Mouse (Mus musculus) limb, embryonic 13.5 days (tissue): ENCODE measurements around the gene Noto. TPM values are rescaled to one million over a fixed set of nuclear protein-coding genes. Genes with fewer than 3 reads are reported as not detected.
"Not testable (repeated sequence)": the region's sequence is repeated elsewhere in the genome, so short reads cannot be mapped to it uniquely, and the experiment has no call there.

ENCODE experiments used
- ATAC-seq: fragments of 200-750 bp; cut with Nextera tagmentation; 2 replicates; pipeline ENCODE4 v1.8.0; 2017; ENCODE audit warnings: low read depth, moderate number of reproducible peaks, moderate TSS enrichment; ENCODE audit not compliant: low FRiP score
- H3K27ac ChIP-seq: fragments of 300-500 bp; sonication (generic); 2 replicates; pipeline ENCODE4 v1.5.1; 2015; ENCODE audit warnings: inconsistent platforms, mild to moderate bottlenecking, moderate library complexity
- H3K27me3 ChIP-seq: fragments of 300-500 bp; sonication (generic); 2 replicates; pipeline ENCODE4 v1.6.1; 2015; ENCODE audit warnings: mild to moderate bottlenecking, inconsistent platforms
- H3K36me3 ChIP-seq: fragments of 300-500 bp; sonication (generic); 2 replicates; pipeline ENCODE4 v1.6.1; 2015; ENCODE audit warnings: inconsistent platforms, mild to moderate bottlenecking, moderate library complexity
- H3K4me1 ChIP-seq: fragments of 300-500 bp; sonication (generic); 2 replicates; pipeline ENCODE4 v1.6.1; 2015; ENCODE audit warnings: inconsistent platforms
- H3K4me2 ChIP-seq: fragments of 300-500 bp; sonication (generic); replicated peaks from 2 replicates; pipeline ENCODE4 v1.6.1; 2015; ENCODE audit warnings: inconsistent platforms, mild to moderate bottlenecking, moderate library complexity
- H3K4me3 ChIP-seq: fragments of 300-500 bp; sonication (generic); 2 replicates; pipeline ENCODE4 v1.5.1; 2015; ENCODE audit warnings: moderate library complexity, mild to moderate bottlenecking, inconsistent platforms
- H3K9ac ChIP-seq: fragments of 300-500 bp; sonication (generic); 2 replicates; pipeline ENCODE4 v1.6.1; 2015; ENCODE audit warnings: mild to moderate bottlenecking, inconsistent platforms
- H3K9me3 ChIP-seq: fragments of 300-500 bp; sonication (generic); 2 replicates; pipeline ENCODE4 v1.6.1; 2016; ENCODE audit warnings: inconsistent platforms
- WGBS: fragments of 180-500 bp; shearing (Covaris S2); methylation state at CpG from one replicate; pipeline ENCODE4 v1.1.7; 2015; 5-methylcytosine and 5-hydroxymethylcytosine counted together
- polyA plus RNA-seq: library from polyadenylated mRNA; unstranded; fragments of >200 nt; fragmentation: Nextera tagmentation; extraction: Ambion mirVana; gene quantifications from 2 replicates; pipeline ENCODE4 v1.2.1, GENCODE M21; 2015

Gene Noto
- polyA plus RNA-seq, 1 experiment from 2014 or later = not detected

- H3K9me3 ChIP-seq = no peaks in the 10 kb centered on the region
- WGBS = 87% methylated on average over 5 of the region's 5 CpGs
- no peak for ATAC-seq
Measured at GRCm38 (mm10) chr6:85433865-85434264, 10.2 kb downstream of the Noto start.

GRCm38 (mm10) chr6:85436204-85436603, 12.5 kb downstream of the Noto start:
- Histone ChIP-seq H3K9me3 (no peaks in the 10 kb centered on the region), H3K36me3 (peaks cover 34% of the 10 kb centered on the region), H3K4me1 (peaks cover 6% of the 10 kb centered on the region), H3K9ac (no peak overlapping the region), H3K27ac (no peak overlapping the region), H3K4me2 (no peak overlapping the region), H3K27me3 (no peaks in the 10 kb centered on the region), H3K4me3 (no peak overlapping the region)
- WGBS = 85% methylated on average over 1 of the region's 1 CpGs
- no peak for ATAC-seq

More at GRCm38 (mm10) chr6:85433865-85434264, 10.2 kb downstream of the Noto start:
- Histone ChIP-seq H3K4me1 (peaks cover 6% of the 10 kb centered on the region), H3K27ac (no peak overlapping the region), H3K4me3 (no peak overlapping the region), H3K27me3 (no peaks in the 10 kb centered on the region), H3K4me2 (no peak overlapping the region), H3K36me3 (peaks cover 10% of the 10 kb centered on the region), H3K9ac (no peak overlapping the region)

DNA sequence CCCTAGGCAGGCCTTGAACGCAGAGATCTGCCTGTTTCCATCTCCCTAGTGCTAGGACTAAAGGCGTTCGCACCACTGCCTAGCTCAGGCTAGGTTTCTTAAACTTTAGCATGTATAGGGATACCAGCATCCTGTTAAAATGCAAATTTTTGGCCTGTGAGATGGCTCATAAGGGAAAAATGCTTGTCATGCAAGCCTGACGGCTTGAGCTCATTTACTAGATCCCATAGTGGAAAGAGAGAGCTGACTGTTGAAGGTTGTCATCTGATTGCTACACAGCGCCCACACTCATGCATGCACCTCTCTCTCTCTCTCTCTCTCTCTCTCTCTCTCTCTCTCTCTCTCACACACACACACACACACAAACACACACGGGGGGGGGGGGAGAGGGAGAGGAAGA, 12.9 kb downstream of the Noto start:
- H3K4me2 ChIP-seq = no peak overlapping the region
- 89% methylated on average over 5 of the region's 6 CpGs for WGBS
- no peak overlapping the region for H3K27ac ChIP-seq
- no peak overlapping the region for H3K4me3 ChIP-seq
- H3K36me3 ChIP-seq = peaks cover 38% of the 10 kb centered on the region
- no peaks in the 10 kb centered on the region for H3K9me3 ChIP-seq
- no peaks in the 10 kb centered on the region for H3K27me3 ChIP-seq
- no peak overlapping the region for H3K9ac ChIP-seq
- ATAC-seq = no peak
- H3K4me1 ChIP-seq = peaks cover 6% of the 10 kb centered on the region

GRCm38 (mm10) chr6:85441142-85441541, 17.5 kb downstream of the Noto start:
- Histone ChIP-seq H3K36me3 (peaks cover 73% of the 10 kb centered on the region), H3K4me2 (no peak overlapping the region), H3K27me3 (no peaks in the 10 kb centered on the region), H3K9ac (no peak overlapping the region), H3K4me1 (no peaks in the 10 kb centered on the region), H3K27ac (no peak overlapping the region), H3K9me3 (no peaks in the 10 kb centered on the region), H3K4me3 (no peak overlapping the region)
- 75% methylated on average over 4 of the region's 4 CpGs for whole genome bisulfite sequencing
- no peak for ATAC-seq

DNA sequence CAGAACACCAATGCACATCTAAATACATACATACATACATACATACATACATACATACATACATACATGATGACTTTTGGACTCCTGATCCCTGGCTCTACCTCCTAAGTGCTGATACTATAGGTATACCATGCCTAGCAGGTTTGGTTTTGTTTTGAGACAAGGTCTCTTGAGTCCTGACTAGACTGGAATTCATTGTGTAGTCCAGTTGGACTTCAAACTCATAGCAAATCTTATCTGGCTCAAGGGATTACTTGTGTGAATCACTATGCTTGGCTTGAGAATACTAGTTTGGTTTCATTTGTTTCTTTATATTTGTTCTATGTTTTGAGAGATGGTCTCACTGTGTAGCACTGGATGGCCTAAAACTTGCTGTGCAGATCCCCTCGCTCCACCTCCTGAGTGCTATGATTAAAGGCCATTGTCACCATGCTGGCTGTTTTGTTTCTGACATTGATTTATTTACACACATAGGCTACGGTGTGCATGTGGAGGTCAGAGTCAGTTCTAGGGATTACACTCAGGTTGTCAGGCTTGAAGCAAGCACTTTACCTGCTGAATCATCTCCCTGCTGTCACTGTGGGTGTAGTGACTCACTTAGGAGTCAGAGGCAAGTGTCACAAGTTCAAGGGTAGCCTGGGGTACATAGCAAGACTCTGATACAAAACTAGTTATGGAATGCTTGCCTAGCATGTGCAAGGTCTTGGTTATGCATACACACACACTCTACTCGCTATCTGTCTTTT, 20.0 kb downstream of the Noto start:
- no peaks in the 10 kb centered on the region for H3K27me3 ChIP-seq
- 86% methylated on average over 3 of the region's 3 CpGs for WGBS
- H3K4me3 ChIP-seq = no peak overlapping the region
- no peak overlapping the region for H3K27ac ChIP-seq
- no peak overlapping the region for H3K4me2 ChIP-seq
- H3K36me3 ChIP-seq = peaks cover 76% of the 10 kb centered on the region
- no peak for ATAC-seq
- no peaks in the 10 kb centered on the region for H3K4me1 ChIP-seq
- no peak overlapping the region for H3K9ac ChIP-seq
- H3K9me3 ChIP-seq = no peaks in the 10 kb centered on the region

- Histone ChIP-seq H3K36me3 (peaks cover 68% of the 10 kb centered on the region), H3K4me3 (no peak overlapping the region), H3K9me3 (no peaks in the 10 kb centered on the region), H3K4me1 (no peaks in the 10 kb centered on the region), H3K27ac (no peak overlapping the region), H3K4me2 (no peak overlapping the region), H3K27me3 (no peaks in the 10 kb centered on the region), H3K9ac (no peak overlapping the region)
- 90% methylated on average over 8 of the region's 8 CpGs for WGBS
- no peak for ATAC-seq
Measured at GRCm38 (mm10) chr6:85444266-85444965, 20.7 kb downstream of the Noto start.

- H3K27ac ChIP-seq = no peak overlapping the region
- H3K4me2 ChIP-seq = no peak overlapping the region
- H3K9ac ChIP-seq = no peak overlapping the region
- no peak overlapping the region for H3K4me3 ChIP-seq
- no peaks in the 10 kb centered on the region for H3K9me3 ChIP-seq
- WGBS = 64% methylated on average over 5 of the region's 5 CpGs
- H3K4me1 ChIP-seq = no peaks in the 10 kb centered on the region
- H3K27me3 ChIP-seq = no peaks in the 10 kb centered on the region
- peaks cover 59% of the 10 kb centered on the region for H3K36me3 ChIP-seq
- no peak for ATAC-seq
Measured at GRCm38 (mm10) chr6:85445286-85445685, 21.6 kb downstream of the Noto start.

DNA sequence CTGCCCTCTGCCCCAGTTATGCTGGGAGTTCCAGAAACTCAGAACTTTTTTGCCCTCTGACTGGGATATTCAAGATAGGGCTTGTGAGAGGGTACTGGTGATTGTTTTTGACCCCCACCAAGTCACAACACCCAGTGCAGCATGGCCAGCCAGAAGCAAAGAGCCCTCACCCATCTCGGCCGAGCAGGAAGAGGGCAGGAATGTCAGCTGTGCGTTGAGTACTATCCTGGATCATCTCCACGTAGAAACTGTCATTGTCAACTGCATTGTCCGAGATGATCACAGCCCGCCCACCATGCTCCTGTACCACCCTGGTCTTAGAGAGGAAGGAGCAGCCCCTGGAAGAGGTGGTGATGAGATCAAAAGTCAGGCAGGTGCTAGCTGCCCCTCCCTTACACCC, 23.7 kb downstream of the Noto start:
- Histone ChIP-seq H3K27ac (no peak overlapping the region), H3K9ac (no peak overlapping the region), H3K4me2 (no peak overlapping the region), H3K4me3 (no peak overlapping the region), H3K9me3 (no peaks in the 10 kb centered on the region), H3K36me3 (peaks cover 39% of the 10 kb centered on the region), H3K27me3 (no peaks in the 10 kb centered on the region), H3K4me1 (0 out of 2 replicates have a peak, but pooled peaks cover 3% of the 10 kb centered on the region)
- no peak for ATAC-seq
- WGBS = 87% methylated on average over 6 of the region's 6 CpGs

DNA sequence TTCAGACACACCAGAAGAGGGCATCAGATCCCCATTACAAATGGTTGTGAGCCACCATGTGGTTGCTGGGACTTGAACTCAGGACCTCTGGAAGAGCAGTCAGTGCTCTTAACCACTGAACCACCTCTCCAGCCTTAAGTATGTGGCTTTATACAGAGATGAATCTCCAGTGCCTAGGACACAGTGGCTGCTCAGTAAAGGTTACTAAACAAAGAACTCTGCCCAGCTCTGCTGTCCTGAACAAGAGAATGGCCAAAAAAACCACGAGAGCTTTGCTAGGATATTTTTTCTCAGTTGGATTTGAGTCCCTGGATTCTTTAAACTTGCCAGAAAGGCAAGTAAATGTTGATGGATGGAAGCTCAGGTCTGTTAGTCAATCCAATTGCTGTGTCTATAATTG, 26.5 kb downstream of the Noto start:
- H3K4me3 ChIP-seq = peak overlapping the region; percentile 80; the same call in 1 of the 2 replicates

GRCm38 (mm10) chr6:85450697-85451663, 27.3 kb downstream of the Noto start, which contains the start of gene Cct7:
TSS of gene Cct7 (plus strand) at chr6:85451514.
- no peaks in the 10 kb centered on the region for H3K9me3 ChIP-seq

More for the DNA sequence above, 26.5 kb downstream of the Noto start:
- H3K36me3 ChIP-seq = peaks cover 21% of the 10 kb centered on the region
- not testable (repeated sequence) for H3K27me3 ChIP-seq, H3K9ac ChIP-seq, H3K9me3 ChIP-seq, ATAC-seq, H3K27ac ChIP-seq
- WGBS = 59% methylated on average over 1 of the region's 1 CpGs
- H3K4me2 ChIP-seq = peak overlapping the region; percentile 94
- peaks cover 30% of the 10 kb centered on the region for H3K4me1 ChIP-seq

GRCm38 (mm10) chr6:85451664-85452410, 28.2 kb downstream of the Noto start, which contains the start of gene Pradc1:
TSS of gene Pradc1 (minus strand) at chr6:85451970.
- peak within 1 kb of the TSS; percentile 80 for H3K4me3 ChIP-seq
- H3K9ac ChIP-seq = peak within 1 kb of the TSS; percentile 96
- peak within 1 kb of the TSS; percentile 94 for H3K4me2 ChIP-seq
- WGBS = 0% methylated on average over 54 of the region's 54 CpGs
- no peaks in the 10 kb centered on the region for H3K27me3 ChIP-seq
- peak; percentile 92 for ATAC-seq
- H3K4me1 ChIP-seq = peaks cover 45% of the 10 kb centered on the region
- H3K27ac ChIP-seq = peak within 1 kb of the TSS; percentile 97
- peaks cover 4% of the 10 kb centered on the region; the same call in 1 of the 2 replicates for H3K36me3 ChIP-seq
- H3K9me3 ChIP-seq = no peaks in the 10 kb centered on the region

More at GRCm38 (mm10) chr6:85450697-85451663, 27.3 kb downstream of the Noto start, which contains the start of gene Cct7:
- peak; percentile 94 for ATAC-seq
- H3K27ac ChIP-seq = peak within 1 kb of the TSS; percentile 97
- no peaks in the 10 kb centered on the region for H3K27me3 ChIP-seq
- H3K36me3 ChIP-seq = peaks cover 13% of the 10 kb centered on the region
- peak within 1 kb of the TSS; percentile 94 for H3K4me2 ChIP-seq
- peak within 1 kb of the TSS; percentile 80 for H3K4me3 ChIP-seq
- H3K4me1 ChIP-seq = peaks cover 36% of the 10 kb centered on the region
- 3% methylated on average over 95 of the region's 96 CpGs for WGBS
- H3K9ac ChIP-seq = peak within 1 kb of the TSS; percentile 96
